Mouse (Mus musculus) midbrain, embryonic 16.5 days (tissue): ENCODE data around the gene Tmem229b. TPM values are rescaled to one million over a fixed set of nuclear protein-coding genes. Genes with fewer than 3 reads are reported as not detected.
A peak's percentile ranks its signal among the peaks of the same experiment; 100 is the strongest.
"Not testable (repeated sequence)": the region's sequence is repeated elsewhere in the genome, so short reads cannot be mapped to it uniquely, and the experiment has no call there.

Experiments used
- ATAC-seq: fragments of 200-750 bp; cut with Nextera tagmentation; 2 replicates; pipeline ENCODE4 v1.8.0; 2017; ENCODE audit warnings: moderate TSS enrichment
- H3K27ac ChIP-seq: fragments of 300-500 bp; sonication (generic); 2 replicates; pipeline ENCODE4 v1.5.1; 2014; ENCODE audit warnings: mild to moderate bottlenecking, low read length, mixed read lengths
- H3K27me3 ChIP-seq: fragments of 300-500 bp; sonication (generic); 2 replicates; pipeline ENCODE4 v1.6.1; 2014; ENCODE audit warnings: low read depth, low read length, mixed read lengths; ENCODE audit not compliant: control insufficient read depth, insufficient read depth
- H3K36me3 ChIP-seq: fragments of 300-500 bp; sonication (generic); 2 replicates; pipeline ENCODE4 v1.6.1; 2014; ENCODE audit warnings: mild to moderate bottlenecking, low read length, moderate library complexity, mixed read lengths; ENCODE audit not compliant: control insufficient read depth, insufficient read depth
- H3K4me1 ChIP-seq: fragments of 300-500 bp; sonication (generic); 2 replicates; pipeline ENCODE4 v1.6.1; 2014; ENCODE audit warnings: mild to moderate bottlenecking, low read length, mixed read lengths; ENCODE audit not compliant: control insufficient read depth, insufficient read depth
- H3K4me2 ChIP-seq: fragments of 300-500 bp; sonication (generic); 2 replicates; pipeline ENCODE4 v1.6.1; 2014; ENCODE audit warnings: mild to moderate bottlenecking, low read length, mixed read lengths
- H3K4me3 ChIP-seq: fragments of 300-500 bp; sonication (generic); 2 replicates; pipeline ENCODE4 v1.5.1; 2014; ENCODE audit warnings: low read depth, mild to moderate bottlenecking, low read length, moderate library complexity, mixed read lengths
- H3K9ac ChIP-seq: fragments of 300-500 bp; sonication (generic); 2 replicates; pipeline ENCODE4 v1.6.1; 2014; ENCODE audit warnings: low read depth, low read length, mixed read lengths
- H3K9me3 ChIP-seq: fragments of 300-500 bp; sonication (generic); replicated peaks from 2 replicates; pipeline ENCODE4 v1.6.1; 2014; ENCODE audit warnings: mild to moderate bottlenecking, low read length, mixed read lengths; ENCODE audit not compliant: control insufficient read depth, poor library complexity, severe bottlenecking
- WGBS: fragments of 180-500 bp; shearing (Covaris S2); extraction: QIAGEN DNeasy Blood & Tissue Kit; methylation state at CpG from one replicate; pipeline ENCODE4 v1.1.7; 2014; 5-methylcytosine and 5-hydroxymethylcytosine counted together
- polyA plus RNA-seq: library from polyadenylated mRNA; unstranded; fragments of >200 nt; fragmentation: Nextera tagmentation; extraction: Ambion mirVana; gene quantifications from 2 replicates; pipeline ENCODE4 v1.2.1, GENCODE M21; 2015

Gene Tmem229b
- polyA plus RNA-seq, 1 experiment from 2014 or later = 79.8 TPM

GRCm38 (mm10) chr12:79041436-79041835 is 34.0 kb upstream of the Tmem229b start:
- no peaks in the 10 kb centered on the region for H3K9me3 ChIP-seq
- H3K4me1 ChIP-seq = no peaks in the 10 kb centered on the region
- H3K9ac ChIP-seq = no peak overlapping the region
- no peaks in the 10 kb centered on the region for H3K36me3 ChIP-seq
- no peaks in the 10 kb centered on the region for H3K27me3 ChIP-seq
- H3K4me3 ChIP-seq = no peak overlapping the region
- H3K4me2 ChIP-seq = no peak overlapping the region
- no peak for ATAC-seq
- no peak overlapping the region for H3K27ac ChIP-seq

- H3K4me2 ChIP-seq = no peak overlapping the region
- WGBS = 91% methylated on average over 11 of the region's 11 CpGs
Observed at GRCm38 (mm10) chr12:79040201-79040827, 32.9 kb upstream of the Tmem229b start.

GRCm38 (mm10) chr12:79039708-79040107 is 32.3 kb upstream of the Tmem229b start:
- no peak for ATAC-seq
- H3K27me3 ChIP-seq = no peaks in the 10 kb centered on the region
- H3K9me3 ChIP-seq = no peaks in the 10 kb centered on the region
- 73% methylated on average over 8 of the region's 8 CpGs for WGBS
- no peak overlapping the region for H3K9ac ChIP-seq
- no peaks in the 10 kb centered on the region for H3K36me3 ChIP-seq
- no peak overlapping the region for H3K4me2 ChIP-seq
- H3K27ac ChIP-seq = no peak overlapping the region
- H3K4me3 ChIP-seq = no peak overlapping the region
- H3K4me1 ChIP-seq = no peaks in the 10 kb centered on the region

More at GRCm38 (mm10) chr12:79040201-79040827, 32.9 kb upstream of the Tmem229b start:
- Histone ChIP-seq H3K27ac (no peak overlapping the region), H3K4me1 (no peaks in the 10 kb centered on the region), H3K4me3 (no peak overlapping the region), H3K27me3 (no peaks in the 10 kb centered on the region), H3K36me3 (no peaks in the 10 kb centered on the region), H3K9me3 (no peaks in the 10 kb centered on the region), H3K9ac (no peak overlapping the region)
- ATAC-seq = no peak

- no peak for ATAC-seq
Observed at GRCm38 (mm10) chr12:79035349-79035748, 27.9 kb upstream of the Tmem229b start.

GRCm38 (mm10) chr12:79034331-79034730 is 26.9 kb upstream of the Tmem229b start:
- H3K9ac ChIP-seq = no peak overlapping the region
- no peaks in the 10 kb centered on the region for H3K4me1 ChIP-seq
- no peaks in the 10 kb centered on the region for H3K36me3 ChIP-seq
- no peak for ATAC-seq
- H3K27me3 ChIP-seq = no peaks in the 10 kb centered on the region
- no peaks in the 10 kb centered on the region for H3K9me3 ChIP-seq
- no peak overlapping the region for H3K27ac ChIP-seq
- WGBS = 99% methylated on average over 2 of the region's 2 CpGs
- no peak overlapping the region for H3K4me3 ChIP-seq
- H3K4me2 ChIP-seq = no peak overlapping the region

More at GRCm38 (mm10) chr12:79035349-79035748, 27.9 kb upstream of the Tmem229b start:
- Histone ChIP-seq H3K4me2 (no peak overlapping the region), H3K9me3 (no peaks in the 10 kb centered on the region), H3K4me1 (no peaks in the 10 kb centered on the region), H3K27ac (no peak overlapping the region), H3K36me3 (no peaks in the 10 kb centered on the region), H3K4me3 (no peak overlapping the region), H3K27me3 (no peaks in the 10 kb centered on the region), H3K9ac (no peak overlapping the region)
- 18% methylated on average over 3 of the region's 3 CpGs for WGBS

GRCm38 (mm10) chr12:79028911-79029861 is 21.8 kb upstream of the Tmem229b start, which contains the start of gene Plekhh1:
Plekhh1 (plus strand) TSS chr12:79029163.
- Histone ChIP-seq H3K4me1 (no peaks in the 10 kb centered on the region), H3K4me3 (peak within 1 kb of the TSS; percentile 70), H3K9me3 (no peaks in the 10 kb centered on the region), H3K27ac (0 out of 2 replicates have a peak within 1 kb of the TSS, but pooled peaks have one; percentile 0), H3K27me3 (no peaks in the 10 kb centered on the region), H3K36me3 (no peaks in the 10 kb centered on the region), H3K9ac (peak within 1 kb of the TSS; percentile 81), H3K4me2 (peak within 1 kb of the TSS; percentile 62)
- under 1% methylated on average over 73 of the region's 80 CpGs for WGBS
- peak; percentile 93 for ATAC-seq

GRCm38 (mm10) chr12:79027526-79027925 is 20.1 kb upstream of the Tmem229b start:
- H3K4me3 ChIP-seq, H3K4me2 ChIP-seq, H3K27ac ChIP-seq, H3K4me1 ChIP-seq, H3K9me3 ChIP-seq, H3K27me3 ChIP-seq, H3K36me3 ChIP-seq, ATAC-seq, H3K9ac ChIP-seq: not testable (repeated sequence)
- 95% methylated on average over 8 of the region's 8 CpGs for WGBS

- no peaks in the 10 kb centered on the region for H3K4me1 ChIP-seq
- no peaks in the 10 kb centered on the region for H3K9me3 ChIP-seq
- ATAC-seq = no peak
- H3K27me3 ChIP-seq = no peaks in the 10 kb centered on the region
- no peak overlapping the region for H3K4me3 ChIP-seq
- H3K4me2 ChIP-seq = no peak overlapping the region
- 14% methylated on average over 3 of the region's 3 CpGs for WGBS
- H3K27ac ChIP-seq = no peak overlapping the region
- H3K36me3 ChIP-seq = no peaks in the 10 kb centered on the region
- H3K9ac ChIP-seq = no peak overlapping the region
Observed at GRCm38 (mm10) chr12:79022882-79023281, 15.5 kb upstream of the Tmem229b start.

GRCm38 (mm10) chr12:79021902-79022301 is 14.5 kb upstream of the Tmem229b start:
- ATAC-seq = no peak
- 81% methylated on average over 1 of the region's 1 CpGs for WGBS
- no peak overlapping the region for H3K4me2 ChIP-seq
- H3K4me3 ChIP-seq = no peak overlapping the region
- no peak overlapping the region for H3K9ac ChIP-seq
- H3K27ac ChIP-seq = no peak overlapping the region
- no peaks in the 10 kb centered on the region for H3K27me3 ChIP-seq
- H3K36me3 ChIP-seq = no peaks in the 10 kb centered on the region
- H3K4me1 ChIP-seq = no peaks in the 10 kb centered on the region
- no peaks in the 10 kb centered on the region for H3K9me3 ChIP-seq
